Mouse (Mus musculus) hindbrain, embryonic 16.5 days (tissue): ENCODE measurements around the gene Pip5kl1. TPM values are rescaled to one million over a fixed set of nuclear protein-coding genes. Genes with fewer than 3 reads are reported as not detected.

Experiments
- ATAC-seq: fragments of 200-750 bp; cut with Nextera tagmentation; 2 replicates; pipeline ENCODE4 v1.8.0; 2017; ENCODE audit warnings: moderate TSS enrichment, moderate library complexity
- H3K27ac ChIP-seq: fragments of 300-500 bp; sonication (generic); 2 replicates; pipeline ENCODE4 v1.5.1; 2014; ENCODE audit warnings: low read depth, mild to moderate bottlenecking, control low read depth, low read length, moderate library complexity
- H3K27me3 ChIP-seq: fragments of 300-500 bp; sonication (generic); replicated peaks from 2 replicates; pipeline ENCODE4 v1.6.1; 2014; ENCODE audit warnings: low read length; ENCODE audit not compliant: control insufficient read depth, insufficient read depth
- H3K36me3 ChIP-seq: fragments of 300-500 bp; sonication (generic); 2 replicates; pipeline ENCODE4 v1.6.1; 2014; ENCODE audit warnings: mild to moderate bottlenecking, low read length, moderate library complexity, mixed read lengths; ENCODE audit not compliant: control insufficient read depth, insufficient read depth
- H3K4me1 ChIP-seq: fragments of 300-500 bp; sonication (generic); 2 replicates; pipeline ENCODE4 v1.6.1; 2014; ENCODE audit warnings: low read depth, low read length; ENCODE audit not compliant: control insufficient read depth, insufficient read depth
- H3K4me2 ChIP-seq: fragments of 300-500 bp; sonication (generic); 2 replicates; pipeline ENCODE4 v1.6.1; 2014; ENCODE audit warnings: mild to moderate bottlenecking, low read length, control low read depth, moderate library complexity
- H3K4me3 ChIP-seq: fragments of 300-500 bp; sonication (generic); 2 replicates; pipeline ENCODE4 v1.5.1; 2014; ENCODE audit warnings: mild to moderate bottlenecking, low read length, control low read depth, moderate library complexity
- H3K9ac ChIP-seq: fragments of 300-500 bp; sonication (generic); 2 replicates; pipeline ENCODE4 v1.6.1; 2014; ENCODE audit warnings: low read depth, mild to moderate bottlenecking, control low read depth, low read length, moderate library complexity
- H3K9me3 ChIP-seq: fragments of 300-500 bp; sonication (generic); 2 replicates; pipeline ENCODE4 v1.6.1; 2014; ENCODE audit warnings: mild to moderate bottlenecking, low read length, moderate library complexity; ENCODE audit not compliant: control insufficient read depth
- WGBS: fragments of 180-500 bp; shearing (Covaris S2); extraction: QIAGEN DNeasy Blood & Tissue Kit; methylation state at CpG from one replicate; pipeline ENCODE4 v1.1.7; 2014; 5-methylcytosine and 5-hydroxymethylcytosine counted together
- polyA plus RNA-seq: library from polyadenylated mRNA; unstranded; fragments of >200 nt; fragmentation: Nextera tagmentation; extraction: Ambion mirVana; gene quantifications from 2 replicates; pipeline ENCODE4 v1.2.1, GENCODE M21; 2015

Gene Pip5kl1
- polyA plus RNA-seq, 1 experiment from 2014 or later = 20.4 TPM

GRCm38 (mm10) chr2:32589213-32589795 is 14.7 kb downstream of the Pip5kl1 start:
- 54% methylated on average over 11 of the region's 11 CpGs for WGBS
- Histone ChIP-seq H3K36me3 (no peaks in the 10 kb centered on the region), H3K4me3 (no peak overlapping the region), H3K4me1 (peaks cover 21% of the 10 kb centered on the region), H3K9ac (0 out of 2 replicates have a peak overlapping the region, but pooled peaks have one; percentile 21), H3K4me2 (peak overlapping the region; percentile 21; the same call in 1 of the 2 replicates), H3K27me3 (no peaks in the 10 kb centered on the region), H3K27ac (peak overlapping the region; percentile 9; the same call in 1 of the 2 replicates), H3K9me3 (no peaks in the 10 kb centered on the region)
- peak; percentile 12; the same call in 1 of the 2 replicates for ATAC-seq

- Histone ChIP-seq H3K27ac (no peak overlapping the region; the same call in 1 of the 2 replicates), H3K4me3 (no peak overlapping the region), H3K4me1 (peaks cover 21% of the 10 kb centered on the region), H3K9me3 (no peaks in the 10 kb centered on the region), H3K36me3 (peaks cover 5% of the 10 kb centered on the region; the same call in 1 of the 2 replicates), H3K27me3 (no peaks in the 10 kb centered on the region), H3K9ac (no peak overlapping the region), H3K4me2 (no peak overlapping the region)
- ATAC-seq = no peak
- WGBS = 72% methylated on average over 10 of the region's 10 CpGs
Measured at GRCm38 (mm10) chr2:32590224-32590623, 15.6 kb downstream of the Pip5kl1 start.

- Histone ChIP-seq H3K36me3 (peaks cover 5% of the 10 kb centered on the region; the same call in 1 of the 2 replicates), H3K27ac (no peak overlapping the region), H3K4me3 (no peak overlapping the region)
Measured at GRCm38 (mm10) chr2:32591249-32591648, 16.7 kb downstream of the Pip5kl1 start.

GRCm38 (mm10) chr2:32596725-32597124 is 22.1 kb downstream of the Pip5kl1 start:
- Histone ChIP-seq H3K4me2 (no peak overlapping the region), H3K4me3 (no peak overlapping the region), H3K4me1 (no peaks in the 10 kb centered on the region), H3K9me3 (no peaks in the 10 kb centered on the region), H3K27me3 (no peaks in the 10 kb centered on the region), H3K27ac (peak overlapping the region; percentile 60), H3K36me3 (peaks cover 5% of the 10 kb centered on the region; the same call in 1 of the 2 replicates), H3K9ac (no peak overlapping the region)
- ATAC-seq = peak; percentile 32; the same call in 1 of the 2 replicates
- 71% methylated on average over 13 of the region's 13 CpGs for WGBS

More at GRCm38 (mm10) chr2:32591249-32591648, 16.7 kb downstream of the Pip5kl1 start:
- H3K27me3 ChIP-seq = no peaks in the 10 kb centered on the region
- whole genome bisulfite sequencing = 71% methylated on average over 6 of the region's 6 CpGs
- H3K9me3 ChIP-seq = no peaks in the 10 kb centered on the region
- H3K4me2 ChIP-seq = no peak overlapping the region
- H3K4me1 ChIP-seq = peaks cover 21% of the 10 kb centered on the region
- no peak overlapping the region for H3K9ac ChIP-seq
- ATAC-seq = no peak

- H3K4me2 ChIP-seq = no peak overlapping the region
- H3K27ac ChIP-seq = peak overlapping the region; percentile 60
- H3K4me1 ChIP-seq = no peaks in the 10 kb centered on the region
- H3K9ac ChIP-seq = no peak overlapping the region
- WGBS = 85% methylated on average over 5 of the region's 5 CpGs
- peaks cover 5% of the 10 kb centered on the region; the same call in 1 of the 2 replicates for H3K36me3 ChIP-seq
- H3K9me3 ChIP-seq = no peaks in the 10 kb centered on the region
- H3K27me3 ChIP-seq = no peaks in the 10 kb centered on the region
- H3K4me3 ChIP-seq = no peak overlapping the region
- no peak for ATAC-seq
Measured at GRCm38 (mm10) chr2:32597248-32597647, 22.7 kb downstream of the Pip5kl1 start.

- H3K27me3 ChIP-seq = no peaks in the 10 kb centered on the region
- no peak overlapping the region for H3K27ac ChIP-seq
- no peaks in the 10 kb centered on the region for H3K4me1 ChIP-seq
- H3K4me2 ChIP-seq = no peak overlapping the region
- 86% methylated on average over 5 of the region's 5 CpGs for WGBS
- no peak overlapping the region for H3K9ac ChIP-seq
- ATAC-seq = no peak
- H3K36me3 ChIP-seq = peaks cover 5% of the 10 kb centered on the region; the same call in 1 of the 2 replicates
- H3K4me3 ChIP-seq = no peak overlapping the region
- H3K9me3 ChIP-seq = no peaks in the 10 kb centered on the region
Measured at GRCm38 (mm10) chr2:32597699-32598098, 23.1 kb downstream of the Pip5kl1 start.

- H3K9ac ChIP-seq = no peak overlapping the region
- no peaks in the 10 kb centered on the region for H3K9me3 ChIP-seq
- H3K4me1 ChIP-seq = no peaks in the 10 kb centered on the region
- no peaks in the 10 kb centered on the region for H3K27me3 ChIP-seq
- no peak for ATAC-seq
- H3K4me2 ChIP-seq = no peak overlapping the region
- WGBS = 87% methylated on average over 8 of the region's 8 CpGs
- H3K4me3 ChIP-seq = no peak overlapping the region
- peaks cover 5% of the 10 kb centered on the region; the same call in 1 of the 2 replicates for H3K36me3 ChIP-seq
- no peak overlapping the region for H3K27ac ChIP-seq
Measured at GRCm38 (mm10) chr2:32598506-32598905, 23.9 kb downstream of the Pip5kl1 start.

- no peak within 1 kb of the TSS for H3K9ac ChIP-seq
- no peak within 1 kb of the TSS for H3K4me2 ChIP-seq
- no peaks in the 10 kb centered on the region for H3K27me3 ChIP-seq
- WGBS = 94% methylated on average over 3 of the region's 3 CpGs
- ATAC-seq = no peak
- H3K4me3 ChIP-seq = no peak within 1 kb of the TSS
- H3K4me1 ChIP-seq = no peaks in the 10 kb centered on the region
- no peak within 1 kb of the TSS for H3K27ac ChIP-seq
- peaks cover 5% of the 10 kb centered on the region; the same call in 1 of the 2 replicates for H3K36me3 ChIP-seq
- no peaks in the 10 kb centered on the region for H3K9me3 ChIP-seq
Measured at GRCm38 (mm10) chr2:32599409-32599808, 24.8 kb downstream of the Pip5kl1 start, which contains the start of gene St6galnac6. Gene St6galnac6, plus strand, starts transcription at chr2:32599709.

- H3K4me2 ChIP-seq = no peak overlapping the region
- H3K9me3 ChIP-seq = no peaks in the 10 kb centered on the region
- H3K4me1 ChIP-seq = no peaks in the 10 kb centered on the region
- no peaks in the 10 kb centered on the region for H3K27me3 ChIP-seq
- H3K27ac ChIP-seq = no peak overlapping the region
- H3K4me3 ChIP-seq = no peak overlapping the region
- no peak overlapping the region for H3K9ac ChIP-seq
- WGBS = 34% methylated on average over 8 of the region's 8 CpGs
- no peaks in the 10 kb centered on the region for H3K36me3 ChIP-seq
- peak; percentile 31; the same call in 1 of the 2 replicates for ATAC-seq
Measured at GRCm38 (mm10) chr2:32601417-32602065, 26.9 kb downstream of the Pip5kl1 start.
